Mouse (Mus musculus): ENCODE data around the gene Asap3.

DNA sequence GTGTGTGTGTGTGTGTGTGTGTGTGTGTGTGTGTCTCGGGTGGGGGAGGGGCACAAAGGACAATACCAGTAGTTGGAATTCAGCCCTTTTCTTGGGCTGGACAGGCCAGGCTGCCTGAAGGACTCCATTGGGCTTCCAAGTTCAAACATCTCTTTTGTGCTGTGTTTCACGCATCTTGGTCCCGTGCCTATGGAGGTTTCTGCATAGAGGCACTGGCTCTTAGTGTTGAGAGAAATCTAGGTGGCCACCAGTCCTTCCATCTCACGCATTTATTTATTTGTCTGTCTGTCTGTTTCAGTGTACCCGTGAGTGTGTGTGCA is 18.0 kb downstream of the Asap3 start:
- no peak for TF ChIP-seq CTCF (IDR thresholded peaks at IDR 0.05; ENCODE audit: low read depth)
- TF ChIP-seq EP300 (IDR thresholded peaks at IDR 0.05; ENCODE audit: low read depth), result no peak

Measured in liver, postnatal 0 days (tissue).